Mouse (Mus musculus) cerebellum, adult 2 months (tissue): ENCODE measurements around the gene Vmn2r89.

ENCODE experiments used
- CTCF ChIP-seq: fragments of 200-500 bp; IDR thresholded peaks from 2 replicates; pipeline ENCODE4 v1.5.1; 2011; ENCODE audit warnings: low read depth, mild to moderate bottlenecking, control low read depth, low read length, moderate library complexity, borderline replicate concordance; ENCODE audit not compliant: insufficient read depth
- POLR2A ChIP-seq: fragments of 200-500 bp; IDR thresholded peaks from 2 replicates; pipeline ENCODE4 v1.6.1; 2011; ENCODE audit warnings: low read length, control low read depth, borderline replicate concordance; ENCODE audit not compliant: insufficient read depth

- TF ChIP-seq POLR2A (no peak), CTCF (no peak)
Measured at GRCm38 (mm10) chr14:51483671-51484070, 32.0 kb downstream of the Vmn2r89 start.
